Mouse (Mus musculus) hindbrain, embryonic 11.5 days (tissue): ENCODE measurements at regions not wholly inside any gene's neighbourhood (a gene's known extent, or its start where the extent isn't known, plus 50 kb on each side); places are given as distances from the start of the nearest gene placed in this dataset.

Experiments used
- ATAC-seq: fragments of 200-750 bp; cut with Nextera tagmentation; 2 replicates; pipeline ENCODE4 v1.8.0; 2017; ENCODE audit warnings: mild to moderate bottlenecking, moderate TSS enrichment, moderate library complexity; ENCODE audit not compliant: low FRiP score
- DNase-seq: peaks from one replicate; pipeline ENCODE4 v3.0.0-alpha.2; 2015; ENCODE audit warnings: low spot score
- H3K27ac ChIP-seq: fragments of 300-500 bp; sonication (generic); 2 replicates; pipeline ENCODE4 v1.5.1; 2014; ENCODE audit warnings: mild to moderate bottlenecking, low read depth, low read length
- H3K27me3 ChIP-seq: fragments of 300-500 bp; sonication (generic); 2 replicates; pipeline ENCODE4 v1.6.1; 2014; ENCODE audit warnings: mild to moderate bottlenecking, low read length, moderate library complexity, mixed read lengths; ENCODE audit not compliant: control insufficient read depth, insufficient read depth
- H3K36me3 ChIP-seq: fragments of 300-500 bp; sonication (generic); 2 replicates; pipeline ENCODE4 v1.6.1; 2014; ENCODE audit warnings: mild to moderate bottlenecking, low read length, moderate library complexity, mixed read lengths; ENCODE audit not compliant: control insufficient read depth, insufficient read depth
- H3K4me1 ChIP-seq: fragments of 300-500 bp; sonication (generic); replicated peaks from 2 replicates; pipeline ENCODE4 v1.6.1; 2014; ENCODE audit warnings: low read length, mixed read lengths; ENCODE audit not compliant: control insufficient read depth, insufficient read depth
- H3K4me2 ChIP-seq: fragments of 300-500 bp; sonication (generic); replicated peaks from 2 replicates; pipeline ENCODE4 v1.6.1; 2014; ENCODE audit warnings: mild to moderate bottlenecking, low read depth, low read length
- H3K4me3 ChIP-seq: fragments of 300-500 bp; sonication (generic); 2 replicates; pipeline ENCODE4 v1.5.1; 2014; ENCODE audit warnings: low read depth, low read length
- H3K9ac ChIP-seq: fragments of 300-500 bp; sonication (generic); 2 replicates; pipeline ENCODE4 v1.6.1; 2014; ENCODE audit warnings: low read depth, low read length
- H3K9me3 ChIP-seq: fragments of 300-500 bp; sonication (generic); 2 replicates; pipeline ENCODE4 v1.6.1; 2016; ENCODE audit warnings: low read length; ENCODE audit not compliant: control insufficient read depth
- WGBS: fragments of 180-500 bp; shearing (Covaris S2); extraction: QIAGEN DNeasy Blood & Tissue Kit; methylation state at CpG from one replicate; pipeline ENCODE4 v1.1.7; 2014; 5-methylcytosine and 5-hydroxymethylcytosine counted together

DNA sequence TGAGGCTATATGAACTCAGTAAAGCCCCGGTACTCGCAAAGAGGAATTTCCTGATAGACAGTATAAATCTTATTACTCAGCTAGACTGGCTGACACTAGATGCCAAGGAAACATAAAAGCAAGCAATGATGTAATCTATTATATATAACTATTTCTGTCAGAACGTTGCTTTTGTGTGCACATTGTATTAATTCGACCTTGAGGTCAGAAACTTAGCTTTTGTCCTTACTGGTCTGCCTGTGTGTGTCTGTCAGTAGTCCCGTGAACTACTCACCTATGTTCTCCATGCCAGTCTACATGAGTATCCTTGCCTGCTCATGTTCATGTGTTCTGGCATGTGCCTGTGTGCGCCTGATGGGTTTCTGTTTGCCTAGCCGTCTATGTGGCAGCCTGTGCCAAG is 70.5 kb downstream of the Tmx1 start:
- WGBS, result 85% methylated on average over 7 of the region's 7 CpGs
- ATAC-seq (no peak), DNase-seq (no peak)
- H3K9ac ChIP-seq, result no peak overlapping the region
- no peaks in the 10 kb centered on the region for H3K27me3 ChIP-seq
- no peak overlapping the region for H3K4me2 ChIP-seq
- no peaks in the 10 kb centered on the region for H3K9me3 ChIP-seq
- no peak overlapping the region for H3K4me3 ChIP-seq
- no peaks in the 10 kb centered on the region for H3K36me3 ChIP-seq
- no peak overlapping the region for H3K27ac ChIP-seq
- no peaks in the 10 kb centered on the region for H3K4me1 ChIP-seq

DNA sequence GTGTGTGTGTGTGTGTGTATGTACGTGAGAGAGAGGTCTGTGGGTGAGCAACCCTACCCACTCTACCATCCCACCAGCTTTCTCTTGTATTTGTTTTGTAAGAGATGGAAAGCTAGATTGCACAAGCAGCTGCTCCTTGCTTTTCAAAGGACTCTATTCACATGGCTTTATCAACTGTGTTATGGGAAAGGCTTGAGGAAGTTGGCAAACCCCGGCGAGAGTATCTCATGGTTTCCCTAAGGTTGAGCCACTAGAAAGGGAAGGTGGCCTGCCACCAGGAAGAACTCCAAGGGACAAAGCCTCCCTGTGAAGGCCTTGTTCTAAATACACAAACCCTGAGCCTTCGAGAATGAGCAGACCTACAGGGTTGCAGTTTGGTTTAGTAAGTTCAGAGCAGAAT is 71.8 kb downstream of the Tmx1 start:
- no peaks in the 10 kb centered on the region for H3K4me1 ChIP-seq
- DNase-seq (no peak), ATAC-seq (no peak)
- H3K9ac ChIP-seq, result no peak overlapping the region
- no peaks in the 10 kb centered on the region for H3K9me3 ChIP-seq
- no peak overlapping the region for H3K4me2 ChIP-seq
- no peak overlapping the region for H3K27ac ChIP-seq
- 71% methylated on average over 4 of the region's 4 CpGs for WGBS
- no peak overlapping the region for H3K4me3 ChIP-seq
- no peaks in the 10 kb centered on the region for H3K27me3 ChIP-seq
- H3K36me3 ChIP-seq, result no peaks in the 10 kb centered on the region

DNA sequence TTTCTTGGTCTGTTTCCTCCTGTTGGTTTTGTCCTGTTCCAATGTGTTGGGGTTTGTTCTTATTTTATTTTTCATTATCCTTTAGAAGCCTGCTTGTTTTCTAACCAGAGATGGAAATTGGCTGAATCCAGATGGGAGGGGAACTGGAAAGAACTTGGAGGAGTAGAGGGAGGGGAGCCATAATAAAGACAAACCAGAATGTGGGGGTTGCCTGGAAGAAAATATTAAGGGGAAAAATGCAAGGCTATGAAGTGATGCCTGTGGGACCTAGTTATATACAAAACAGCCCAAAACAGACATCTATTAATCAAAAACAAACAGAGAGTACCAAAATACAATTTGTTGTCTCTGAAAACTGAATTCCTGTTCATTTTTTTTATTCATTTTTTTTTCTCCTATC is 78.8 kb downstream of the Tmx1 start:
- Histone ChIP-seq H3K4me3 (no peak overlapping the region), H3K9ac (no peak overlapping the region), H3K9me3 (no peaks in the 10 kb centered on the region), H3K27ac (no peak overlapping the region), H3K4me2 (no peak overlapping the region), H3K4me1 (no peaks in the 10 kb centered on the region), H3K36me3 (no peaks in the 10 kb centered on the region), H3K27me3 (no peaks in the 10 kb centered on the region)
- ATAC-seq, result no peak
- DNase-seq, result no peak

DNA sequence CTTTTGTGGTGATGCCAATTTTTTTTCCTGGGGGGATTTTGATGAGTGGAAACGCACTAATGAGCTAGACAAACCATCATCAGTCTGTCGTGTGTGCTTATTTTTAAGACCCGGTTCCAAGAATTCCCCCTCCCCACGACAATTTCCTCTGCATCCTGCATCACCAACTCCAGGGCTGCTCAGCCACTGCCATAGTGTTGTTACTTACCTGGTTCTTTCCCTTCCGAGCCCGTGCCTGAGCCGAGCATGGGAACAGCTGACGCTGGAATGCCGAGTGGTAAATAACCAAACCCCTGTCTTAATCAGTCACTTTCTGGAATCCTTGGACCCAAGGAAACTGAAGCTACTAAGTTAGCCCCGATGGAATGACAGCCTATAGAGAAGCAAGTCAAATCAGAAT is 79.3 kb downstream of the Tmx1 start:
- Histone ChIP-seq H3K27ac (no peak overlapping the region), H3K9me3 (no peaks in the 10 kb centered on the region), H3K4me2 (no peak overlapping the region), H3K9ac (no peak overlapping the region), H3K36me3 (no peaks in the 10 kb centered on the region), H3K4me3 (no peak overlapping the region), H3K4me1 (no peaks in the 10 kb centered on the region), H3K27me3 (no peaks in the 10 kb centered on the region)
- 92% methylated on average over 10 of the region's 10 CpGs for WGBS
- no peak for DNase-seq
- no peak for ATAC-seq

DNA sequence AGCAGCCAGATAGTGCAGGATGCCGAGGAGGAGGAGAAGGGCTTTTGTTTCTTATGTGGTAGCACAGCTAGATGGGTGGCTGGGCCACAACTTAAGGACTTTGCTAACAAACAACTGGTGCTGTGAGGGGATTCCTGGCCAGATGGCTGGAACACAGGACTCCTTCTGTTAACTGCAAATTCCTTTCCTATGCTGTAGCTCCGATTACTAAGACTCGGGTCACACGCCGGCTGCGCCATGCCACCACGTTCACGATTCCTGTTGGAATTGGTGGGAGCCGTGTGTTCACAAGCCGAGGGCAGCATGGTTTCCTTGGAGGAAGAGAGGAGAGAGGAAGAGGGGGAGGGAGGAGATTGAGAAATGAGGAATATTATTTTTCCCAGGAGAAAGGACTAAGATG is 79.9 kb downstream of the Tmx1 start:
- 80% methylated on average over 10 of the region's 10 CpGs for WGBS
- Histone ChIP-seq H3K27ac (no peak overlapping the region), H3K4me2 (no peak overlapping the region), H3K4me3 (no peak overlapping the region), H3K27me3 (no peaks in the 10 kb centered on the region), H3K9ac (no peak overlapping the region), H3K9me3 (no peaks in the 10 kb centered on the region), H3K36me3 (no peaks in the 10 kb centered on the region), H3K4me1 (no peaks in the 10 kb centered on the region)
- no peak for DNase-seq
- no peak for ATAC-seq

DNA sequence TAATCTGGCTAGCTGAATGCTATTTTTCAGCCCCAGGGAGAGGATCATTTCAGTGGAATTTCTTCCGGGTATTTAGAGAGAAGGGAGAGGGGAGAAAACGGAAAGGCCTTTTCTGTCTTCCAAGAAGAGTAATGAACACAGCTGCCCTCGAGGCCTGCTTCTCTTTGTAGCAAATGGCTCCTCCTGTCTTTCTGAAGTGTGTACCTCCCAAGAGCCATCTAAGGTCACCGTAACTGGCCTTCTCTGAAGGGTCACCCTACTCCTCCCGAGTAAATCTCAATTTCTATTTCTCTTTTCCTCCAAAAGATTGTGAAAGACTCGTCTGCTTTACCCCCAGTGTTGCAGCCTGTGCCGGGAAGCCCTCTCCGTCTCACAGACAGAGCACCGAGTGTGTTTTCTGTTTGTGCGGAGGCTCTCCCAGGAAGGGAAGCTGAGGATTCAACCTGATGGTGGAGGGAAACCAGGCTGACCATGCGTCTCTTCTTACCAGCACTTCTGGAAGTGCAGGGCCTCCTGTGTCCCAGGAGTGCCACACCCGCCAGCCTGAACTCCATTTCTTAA is 80.6 kb downstream of the Tmx1 start:
- Histone ChIP-seq H3K4me2 (no peak overlapping the region), H3K27me3 (no peaks in the 10 kb centered on the region), H3K4me1 (no peaks in the 10 kb centered on the region), H3K27ac (no peak overlapping the region), H3K36me3 (no peaks in the 10 kb centered on the region), H3K9me3 (no peaks in the 10 kb centered on the region), H3K9ac (no peak overlapping the region), H3K4me3 (no peak overlapping the region)
- 64% methylated on average over 12 of the region's 12 CpGs for WGBS
- ATAC-seq, result no peak
- DNase-seq, result no peak

DNA sequence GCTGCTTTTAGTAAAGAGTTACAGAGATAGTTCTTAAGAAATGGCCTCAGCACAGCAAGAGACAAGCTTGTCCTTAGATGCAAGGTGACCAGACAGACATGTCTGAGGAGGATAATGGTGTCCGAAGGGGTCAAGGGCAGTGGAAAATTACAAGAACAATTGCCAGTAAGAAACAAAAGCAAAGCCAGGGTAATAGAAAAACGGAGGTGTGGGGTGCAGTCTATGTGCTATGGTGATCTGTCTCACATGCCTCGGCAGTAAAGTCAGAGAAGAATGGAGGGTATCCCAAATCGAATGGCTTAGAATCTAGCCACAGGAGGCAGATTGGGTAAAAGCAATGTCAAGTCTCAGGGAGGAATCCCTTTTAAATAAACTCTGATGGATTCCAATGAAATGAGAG is 86.2 kb downstream of the Tmx1 start:
- Histone ChIP-seq H3K4me3 (no peak overlapping the region), H3K27me3 (no peaks in the 10 kb centered on the region), H3K9ac (no peak overlapping the region), H3K9me3 (no peaks in the 10 kb centered on the region), H3K27ac (no peak overlapping the region), H3K4me2 (no peak overlapping the region), H3K4me1 (no peaks in the 10 kb centered on the region), H3K36me3 (no peaks in the 10 kb centered on the region)
- WGBS, result 73% methylated on average over 4 of the region's 4 CpGs
- no peak for ATAC-seq
- no peak for DNase-seq

DNA sequence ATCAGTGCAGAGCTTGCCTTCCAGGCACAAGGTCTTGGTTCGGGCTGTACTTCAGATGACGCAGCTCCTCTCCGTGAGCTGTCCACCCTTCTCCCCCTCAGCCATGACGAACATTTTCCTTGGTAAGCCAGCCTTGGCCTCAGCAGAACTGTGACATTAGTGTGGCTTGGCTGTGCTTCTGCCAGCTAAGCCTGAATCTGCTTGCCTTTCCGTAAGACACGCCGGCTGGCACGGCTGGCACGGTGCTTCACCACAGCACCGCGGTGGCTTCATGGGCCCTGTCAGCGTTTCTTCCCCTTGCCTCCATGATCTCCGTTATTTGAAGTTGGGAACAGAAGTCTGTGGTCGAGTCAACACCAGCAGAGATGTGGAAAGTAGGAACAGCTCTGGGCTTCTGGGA is 87.0 kb downstream of the Tmx1 start:
- no peaks in the 10 kb centered on the region for H3K27me3 ChIP-seq
- H3K4me1 ChIP-seq, result no peaks in the 10 kb centered on the region
- no peaks in the 10 kb centered on the region for H3K36me3 ChIP-seq
- no peak overlapping the region for H3K9ac ChIP-seq
- WGBS, result 92% methylated on average over 14 of the region's 14 CpGs
- DNase-seq (no peak), ATAC-seq (no peak)
- H3K4me3 ChIP-seq, result no peak overlapping the region
- no peak overlapping the region for H3K4me2 ChIP-seq
- H3K9me3 ChIP-seq, result no peaks in the 10 kb centered on the region
- no peak overlapping the region for H3K27ac ChIP-seq

DNA sequence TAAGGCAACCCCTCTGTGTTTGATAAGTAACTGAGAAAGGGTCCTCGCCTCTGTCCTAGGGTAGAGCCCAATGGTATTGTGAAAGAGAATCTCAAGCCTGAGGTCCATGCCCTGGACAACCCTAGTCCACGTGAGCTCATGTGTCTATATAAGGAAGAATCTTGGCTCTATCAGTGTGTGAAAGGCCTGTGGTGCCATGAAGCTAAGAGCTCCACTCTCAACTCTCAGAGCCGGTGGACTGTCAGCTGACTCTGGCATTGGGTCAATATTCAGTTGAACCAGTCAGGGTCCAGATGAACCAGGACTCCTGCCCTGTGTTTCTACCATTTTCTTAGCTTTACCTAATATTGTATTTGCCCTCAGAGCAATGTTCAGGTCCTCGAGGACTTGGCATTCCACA is 88.5 kb downstream of the Tmx1 start:
- WGBS, result 92% methylated on average over 4 of the region's 4 CpGs
- no peak overlapping the region for H3K4me3 ChIP-seq
- H3K36me3 ChIP-seq, result no peaks in the 10 kb centered on the region
- no peak overlapping the region for H3K27ac ChIP-seq
- H3K9ac ChIP-seq, result no peak overlapping the region
- ATAC-seq (no peak), DNase-seq (no peak)
- no peaks in the 10 kb centered on the region for H3K27me3 ChIP-seq
- no peak overlapping the region for H3K4me2 ChIP-seq
- no peaks in the 10 kb centered on the region for H3K4me1 ChIP-seq
- no peaks in the 10 kb centered on the region for H3K9me3 ChIP-seq
